Mouse (Mus musculus) thymus, adult 2 months (tissue): ENCODE measurements around the gene Lpo.

Source experiments
- CTCF ChIP-seq: fragments of 200-500 bp; IDR thresholded peaks from 2 replicates; pipeline ENCODE4 v1.5.1; 2012; ENCODE audit warnings: mild to moderate bottlenecking, control low read depth, low read length, moderate library complexity, borderline replicate concordance; ENCODE audit not compliant: control insufficient read depth, poor library complexity, insufficient read depth; ENCODE audit errors: extremely low read depth
- POLR2A ChIP-seq: fragments of 200-500 bp; IDR thresholded peaks from 2 replicates; pipeline ENCODE4 v1.6.1; 2012; ENCODE audit warnings: mild to moderate bottlenecking, low read length, control low read depth, moderate library complexity; ENCODE audit not compliant: control insufficient read depth, poor library complexity, insufficient read depth; ENCODE audit errors: extremely low read depth

DNA sequence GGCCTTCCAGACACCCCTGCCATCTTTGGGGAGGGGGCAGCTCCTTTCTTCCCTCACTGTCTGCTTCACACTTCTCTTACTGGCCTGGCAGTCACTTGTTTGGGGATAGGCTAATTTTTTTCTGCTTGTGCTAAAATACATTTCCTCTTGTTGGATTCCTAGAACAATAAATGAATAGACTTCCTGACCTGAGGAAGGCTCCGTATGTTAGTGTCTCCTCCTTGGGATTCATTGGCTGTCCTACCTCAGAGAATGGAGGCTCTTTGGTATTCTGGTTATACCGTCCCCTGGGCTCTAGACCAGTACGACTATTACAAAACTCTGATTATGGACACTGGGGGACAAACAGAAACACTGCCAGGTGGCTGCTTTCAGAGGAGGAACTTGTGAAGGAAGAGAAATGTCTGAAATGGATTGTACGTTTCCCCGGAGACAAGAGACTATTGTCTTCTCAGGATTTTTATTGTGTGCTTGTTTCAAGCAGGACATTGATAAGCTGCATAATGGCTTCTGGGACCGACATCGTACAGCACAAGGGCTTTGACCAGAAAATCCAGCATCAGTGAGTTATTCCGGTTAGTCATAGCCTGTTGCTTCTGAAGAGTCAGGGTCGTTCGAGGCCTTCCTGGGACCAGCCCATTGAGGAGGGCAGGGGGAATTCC is at the start of gene Lpo:
- TF ChIP-seq CTCF (no peak), POLR2A (no peak)
